Mouse (Mus musculus) spleen, adult 2 months (tissue): ENCODE results near the gene Klhdc4. TPM values are rescaled to one million over a fixed set of nuclear protein-coding genes. Genes with fewer than 3 reads are reported as not detected.

Source experiments
- DNase-seq, 2 experiments: peaks; one replicate each; pipeline versions ENCODE4 v3.0.0 to v3.0.0-alpha.2; 2012 to 2021; ENCODE audit warnings: low spot score in 2 of 2, low read depth in 1 of 2
- H3K27ac ChIP-seq: fragments of 200-500 bp; 2 replicates; pipeline ENCODE4 v1.5.1; 2012; ENCODE audit warnings: low read length, inconsistent platforms; ENCODE audit not compliant: insufficient read depth
- H3K27me3 ChIP-seq: fragments of 200-500 bp; 2 replicates; pipeline ENCODE4 v1.6.1; 2012; ENCODE audit warnings: mild to moderate bottlenecking, moderate library complexity, low read length, inconsistent platforms; ENCODE audit not compliant: control insufficient read depth, insufficient read depth
- H3K36me3 ChIP-seq: fragments of 200-500 bp; 2 replicates; pipeline ENCODE4 v1.6.1; 2012; ENCODE audit warnings: mild to moderate bottlenecking, low read length, inconsistent platforms; ENCODE audit not compliant: control insufficient read depth, insufficient read depth
- H3K4me1 ChIP-seq: fragments of 200-500 bp; 2 replicates; pipeline ENCODE4 v1.6.1; 2011; ENCODE audit warnings: inconsistent platforms; ENCODE audit not compliant: control insufficient read depth, insufficient read depth, insufficient read length
- H3K4me3 ChIP-seq: fragments of 200-500 bp; 2 replicates; pipeline ENCODE4 v1.5.1; 2011; ENCODE audit warnings: mild to moderate bottlenecking, inconsistent platforms; ENCODE audit not compliant: insufficient read depth, insufficient read length; ENCODE audit errors: extremely low read depth
- CTCF ChIP-seq: fragments of 200-500 bp; IDR thresholded peaks from 2 replicates; pipeline ENCODE4 v1.5.1; 2011; ENCODE audit warnings: mild to moderate bottlenecking, inconsistent platforms; ENCODE audit not compliant: insufficient read depth, insufficient read length, insufficient replicate concordance; ENCODE audit errors: extremely low read depth
- POLR2A ChIP-seq: fragments of 200-500 bp; IDR thresholded peaks from 2 replicates; pipeline ENCODE4 v1.6.1; 2011; ENCODE audit warnings: low read depth, low read length, inconsistent platforms
- WGBS: fragments of 180-500 bp; shearing (Covaris S2); methylation state at CpG from one replicate; pipeline ENCODE4 v1.1.7; 2018; 5-methylcytosine and 5-hydroxymethylcytosine counted together
- polyA plus RNA-seq: library from polyadenylated mRNA; depleted of rRNA; stranded (reverse); fragments of >200 nt; gene quantifications from 2 replicates; pipeline ENCODE4 v1.2.3, GENCODE M21; 2012; rRNA removed

The Klhdc4 gene
- polyA plus RNA-seq, 1 experiment: 15.8 TPM

DNA sequence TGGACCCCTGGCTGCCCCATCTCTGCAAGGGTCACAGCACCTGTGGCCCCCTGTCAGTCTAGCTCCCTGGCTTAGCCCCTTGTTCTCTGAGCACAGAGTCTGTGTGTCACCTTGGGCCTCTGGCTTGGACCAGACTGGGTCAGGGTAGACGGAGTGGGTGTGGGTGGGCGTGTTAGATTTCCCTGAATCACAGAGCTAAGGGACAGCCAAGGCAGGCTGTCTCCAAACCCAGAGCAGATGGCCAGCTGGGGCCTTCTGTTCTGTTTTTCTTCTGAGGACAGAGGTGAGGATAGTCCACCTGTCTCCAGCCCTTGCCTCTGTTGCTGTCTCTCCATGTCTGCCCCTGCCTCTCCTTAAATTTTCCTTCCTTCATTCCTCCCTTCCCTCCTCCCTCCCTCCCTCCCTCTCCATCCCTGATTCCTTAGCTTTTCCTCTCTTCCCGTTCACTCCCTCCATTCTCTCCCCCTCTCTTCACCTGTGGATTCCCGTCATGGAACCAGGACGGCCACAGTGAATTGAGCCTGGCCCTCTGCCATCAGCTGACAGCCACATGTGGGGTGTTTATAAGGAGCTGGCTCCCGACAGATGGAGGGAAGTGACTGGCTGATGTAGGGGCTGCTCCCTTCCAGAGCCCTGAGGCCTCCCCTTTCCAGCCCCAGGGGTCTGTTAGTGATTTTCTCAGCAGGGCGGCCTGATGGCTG, 66.2 kb downstream of the Klhdc4 start:
- no peak for DNase-seq
- no peaks in the 10 kb centered on the region for H3K36me3 ChIP-seq
- H3K27me3 ChIP-seq: no peaks in the 10 kb centered on the region
- WGBS: 68% methylated on average over 7 of the region's 7 CpGs
- H3K4me3 ChIP-seq: no peak overlapping the region
- TF ChIP-seq POLR2A (no peak), CTCF (no peak)
- H3K4me1 ChIP-seq: no peaks in the 10 kb centered on the region
- no peak overlapping the region for H3K27ac ChIP-seq

DNA sequence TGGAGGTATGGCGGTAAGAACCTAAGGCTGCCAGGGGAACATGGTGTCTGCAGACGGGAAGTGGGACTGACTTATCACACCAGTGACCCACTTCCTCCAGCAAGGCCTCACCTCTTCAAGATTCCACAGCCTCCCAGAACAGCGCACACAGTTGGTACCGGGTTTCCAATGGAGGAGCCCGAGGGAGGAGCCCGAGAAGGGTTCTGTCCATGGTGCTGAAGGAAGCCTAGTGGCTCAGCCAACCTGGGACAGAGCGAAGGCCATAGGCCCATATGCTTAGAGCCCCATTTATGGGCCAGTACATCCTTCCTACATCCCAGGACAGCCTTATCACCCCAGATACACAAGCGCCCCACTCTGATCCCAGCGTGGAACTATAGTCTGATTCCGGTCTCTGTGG, 67.9 kb downstream of the Klhdc4 start:
- WGBS: 34% methylated on average over 10 of the region's 10 CpGs
- TF ChIP-seq CTCF (no peak), POLR2A (no peak)
- H3K27ac ChIP-seq: no peak overlapping the region
- no peaks in the 10 kb centered on the region for H3K36me3 ChIP-seq
- no peak for DNase-seq
- H3K27me3 ChIP-seq: no peaks in the 10 kb centered on the region
- no peaks in the 10 kb centered on the region for H3K4me1 ChIP-seq
- no peak overlapping the region for H3K4me3 ChIP-seq

DNA sequence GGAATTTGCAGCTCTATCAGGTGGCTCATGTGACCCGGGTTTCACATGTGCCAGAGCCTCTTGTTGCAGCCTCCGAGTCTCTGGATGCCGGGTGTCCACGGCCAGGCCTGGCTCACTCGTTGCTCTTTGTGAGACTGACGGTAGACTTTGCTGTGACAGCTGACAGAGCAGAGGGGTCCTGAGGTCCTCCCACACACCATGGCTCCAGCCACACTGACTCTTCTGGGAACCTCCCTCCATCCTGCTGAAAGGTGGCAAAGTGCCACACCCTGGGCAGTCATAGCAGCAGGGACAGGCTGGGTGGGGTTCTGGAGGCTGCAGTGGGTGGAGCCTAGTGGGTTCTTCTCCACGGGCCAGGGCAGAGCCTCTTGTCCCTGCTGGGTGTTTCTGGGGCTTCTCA, 68.9 kb downstream of the Klhdc4 start:
- TF ChIP-seq POLR2A (no peak), CTCF (no peak)
- Histone ChIP-seq H3K27me3 (no peaks in the 10 kb centered on the region), H3K4me1 (no peaks in the 10 kb centered on the region), H3K27ac (no peak overlapping the region), H3K36me3 (no peaks in the 10 kb centered on the region), H3K4me3 (no peak overlapping the region)
- WGBS: 75% methylated on average over 7 of the region's 7 CpGs
- no peak for DNase-seq

DNA sequence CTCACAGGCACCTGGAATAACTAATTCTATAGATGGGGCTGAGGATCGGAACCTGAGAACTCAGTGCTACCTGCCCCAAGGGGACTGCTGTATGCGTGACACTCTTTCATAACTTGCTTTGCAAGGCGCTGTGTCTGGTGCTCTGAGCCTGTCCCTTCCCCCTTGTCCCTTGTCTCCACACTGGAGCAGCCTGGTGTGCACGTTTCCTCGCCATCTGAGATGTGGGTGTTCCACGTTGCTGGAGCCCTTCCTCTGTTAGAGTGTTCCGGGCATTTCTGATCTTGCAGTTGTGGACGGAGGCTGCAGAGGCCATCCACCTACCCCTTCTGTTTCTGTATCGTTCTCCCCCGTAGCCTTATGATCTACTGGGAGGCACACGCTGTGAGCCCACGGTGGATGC, 70.9 kb downstream of the Klhdc4 start:
- TF ChIP-seq POLR2A (no peak), CTCF (no peak)
- Histone ChIP-seq H3K27me3 (no peaks in the 10 kb centered on the region), H3K36me3 (no peaks in the 10 kb centered on the region), H3K27ac (no peak overlapping the region), H3K4me1 (no peaks in the 10 kb centered on the region), H3K4me3 (no peak overlapping the region)
- DNase-seq: no peak
- WGBS: 78% methylated on average over 12 of the region's 12 CpGs

DNA sequence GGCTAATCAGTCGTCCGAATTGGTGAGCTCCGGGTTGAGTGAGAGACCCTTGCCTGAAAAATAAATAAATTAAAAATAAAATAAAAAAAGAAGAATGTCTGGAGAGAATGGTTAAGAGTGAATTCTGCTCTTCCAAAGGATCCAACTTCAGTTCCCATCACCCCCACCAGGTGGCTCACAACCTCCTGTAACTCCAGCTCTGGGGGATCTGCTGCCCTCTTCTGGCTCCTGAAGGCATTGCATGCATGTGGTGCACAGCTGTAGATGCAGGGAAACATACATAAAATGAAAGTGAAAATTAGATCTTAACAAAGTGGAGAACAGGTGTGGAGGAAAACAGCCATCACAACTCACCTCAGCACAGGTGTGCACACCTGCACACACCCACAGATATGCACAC, 78.0 kb downstream of the Klhdc4 start:
- peak in 1 of 2 experiments; percentile 27 for DNase-seq
- Histone ChIP-seq H3K4me3 (no peak overlapping the region), H3K36me3 (no peaks in the 10 kb centered on the region), H3K27me3 (no peaks in the 10 kb centered on the region), H3K4me1 (no peaks in the 10 kb centered on the region), H3K27ac (no peak overlapping the region)
- TF ChIP-seq CTCF (peak; percentile 57; the same call in 1 of the 2 replicates), POLR2A (no peak)
- WGBS: 29% methylated on average over 3 of the region's 3 CpGs

DNA sequence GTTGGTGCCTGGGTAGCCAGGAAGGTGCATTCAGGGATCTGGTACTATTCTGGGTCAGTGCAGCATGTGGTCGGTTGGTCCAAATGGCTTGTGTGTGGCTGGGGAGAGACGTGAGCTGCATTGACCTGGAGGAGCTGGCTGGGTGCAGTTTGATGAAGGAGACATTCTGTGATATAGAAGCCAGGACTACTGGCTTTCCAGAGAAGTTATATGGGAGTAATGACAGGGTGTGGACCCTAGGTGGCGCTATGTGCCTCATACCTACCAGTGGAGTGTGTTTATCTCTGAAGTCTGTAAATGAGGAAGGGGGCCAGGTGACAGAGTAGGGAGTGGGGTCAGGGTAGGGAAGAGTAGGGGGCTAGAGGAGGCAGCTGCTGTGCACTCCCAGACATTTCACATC, 78.9 kb downstream of the Klhdc4 start:
- no peak for TF ChIP-seq CTCF

DNA sequence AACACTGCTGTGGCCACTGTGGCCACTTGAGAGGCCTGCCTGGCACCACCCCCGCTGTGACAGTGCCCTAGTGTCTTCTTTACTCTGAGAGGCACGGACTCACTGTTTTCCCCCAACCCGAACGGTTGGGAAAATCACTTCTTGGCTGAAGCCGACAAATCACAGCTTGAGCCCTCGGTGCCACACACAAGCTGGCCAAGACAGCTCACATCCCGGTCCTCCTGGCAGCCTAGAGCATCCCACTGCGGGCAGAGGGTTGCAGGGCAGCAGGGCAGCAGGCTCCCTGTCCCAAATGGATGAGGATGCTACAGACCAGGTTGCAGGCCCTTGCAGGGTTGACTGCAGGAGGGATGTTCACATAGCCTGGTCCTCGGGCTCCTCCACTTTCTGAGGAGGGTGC, 79.9 kb downstream of the Klhdc4 start:
- WGBS: 83% methylated on average over 9 of the region's 9 CpGs
- TF ChIP-seq CTCF (no peak), POLR2A (no peak)
- no peak for DNase-seq
- Histone ChIP-seq H3K27ac (no peak overlapping the region), H3K36me3 (no peaks in the 10 kb centered on the region), H3K4me1 (no peaks in the 10 kb centered on the region), H3K4me3 (no peak overlapping the region), H3K27me3 (no peaks in the 10 kb centered on the region)

More for the DNA sequence above, 78.9 kb downstream of the Klhdc4 start:
- H3K4me3 ChIP-seq: no peak overlapping the region
- H3K4me1 ChIP-seq: no peaks in the 10 kb centered on the region
- DNase-seq: no peak
- H3K27me3 ChIP-seq: no peaks in the 10 kb centered on the region
- no peaks in the 10 kb centered on the region for H3K36me3 ChIP-seq
- 41% methylated on average over 3 of the region's 3 CpGs for WGBS
- no peak overlapping the region for H3K27ac ChIP-seq

Other genes with a start within 250 kb of the Klhdc4 start
- 50.0 and 52.4 TPM in 2 replicates for gene Map1lc3b, start 239.2 kb downstream of the Klhdc4 start, polyA plus RNA-seq
- 8.2 and 8.9 TPM in 2 replicates for gene Zcchc14, start 176.7 kb downstream of the Klhdc4 start, polyA plus RNA-seq
- gene Jph3, start 99.9 kb downstream of the Klhdc4 start, polyA plus RNA-seq: 0.02 TPM in 1 of 2 replicates, not detected in the other
- gene Slc7a5, start 78.1 kb upstream of the Klhdc4 start, polyA plus RNA-seq: 41.9 and 45.0 TPM in 2 replicates
- gene Car5a, start 115.3 kb upstream of the Klhdc4 start, polyA plus RNA-seq: 0.08 and 0.15 TPM in 2 replicates
- gene Banp, start 120.2 kb upstream of the Klhdc4 start, polyA plus RNA-seq: 54.1 and 68.9 TPM in 2 replicates